In genomic region chr12:91384281-91385017, GRCm38 (mm10) we compare ENCODE assay signal across 8 mouse cellular contexts. TPM values are rescaled to one million over a fixed set of nuclear protein-coding genes. Genes with fewer than 3 reads are reported as not detected.
DNase-seq lines count a peak whose midpoint lies in the region; ATAC-seq lines count a peak whose summit lies in the region.

Cep128 (minus strand) TSS chr12:91384409.
Tshr (plus strand) TSS chr12:91384563.

- WGBS in hindbrain, embryonic 11.5 days, result under 1% methylated on average over 27 of the region's 27 CpGs

- H3K9me3 ChIP-seq in hindbrain, embryonic 11.5 days (ENCODE audit: control insufficient read depth, low read length), result no peaks in the 10 kb centered on the region

- no peaks in the 10 kb centered on the region for H3K27me3 ChIP-seq in hindbrain, embryonic 11.5 days (ENCODE audit: control insufficient read depth, insufficient read depth, low read length)

- no peaks in the 10 kb centered on the region for H3K36me3 ChIP-seq in hindbrain, embryonic 11.5 days (ENCODE audit: control insufficient read depth, insufficient read depth, low read length)

- H3K4me2 ChIP-seq in hindbrain, embryonic 11.5 days (replicated peaks; ENCODE audit: low read depth, low read length), result peak within 1 kb of the TSS; percentile 66

- H3K4me1 ChIP-seq in hindbrain, embryonic 11.5 days (replicated peaks; ENCODE audit: control insufficient read depth, insufficient read depth, low read length), result no peaks in the 10 kb centered on the region

- H3K27ac ChIP-seq in hindbrain, embryonic 11.5 days (ENCODE audit: low read depth, low read length), result no peak within 1 kb of the TSS

- H3K9ac ChIP-seq in hindbrain, embryonic 11.5 days (ENCODE audit: low read depth, low read length), result peak within 1 kb of the TSS; percentile 40

- peak; percentile 97 for DNase-seq in Muller cell, postnatal 12 days (ENCODE audit: inconsistent ontology term)
- peak; percentile 94 for DNase-seq in cerebellum, adult 9-11 months
- peak; percentile 92 to 95 for DNase-seq in frontal cortex, adult 2 months (ENCODE audit: extremely low spot score in 1 of 2, low spot score in 1 of 2)
- peak; percentile 93 for DNase-seq in hindbrain, embryonic 11.5 days (ENCODE audit: low spot score)
- DNase-seq in layer of hippocampus, postnatal 10 days (ENCODE audit: low spot score in 2 of 2), result peak; percentile 86 to 90
- peak; percentile 95 for DNase-seq in lung, postnatal 10 days
- DNase-seq in ovary, postnatal 36 days (ENCODE audit: low spot score), result peak; percentile 86
- peak; percentile 91 for DNase-seq in thymus, postnatal 25 days

- peak; percentile 100 for ATAC-seq in hindbrain, embryonic 11.5 days (ENCODE audit: low FRiP score)

- H3K4me3 ChIP-seq in hindbrain, embryonic 11.5 days (ENCODE audit: low read depth, low read length), result peak within 1 kb of the TSS; percentile 64

RNA-seq across cellular contexts. Expression of gene Cep128, which starts in this region (rescaled TPM):
- polyA plus RNA-seq in frontal cortex, adult 2 months (2012; rRNA removed), result 7.6 and 8.3 TPM in 2 replicates
- 10.5 and 10.7 TPM in 2 replicates for polyA plus RNA-seq in hindbrain, embryonic 11.5 days (2014; fragmentation: Nextera tagmentation; extraction: Ambion mirVana)
- total RNA-seq in layer of hippocampus, postnatal 10 days (2021), result 1 to 10 TPM; 5.7 to 7.8 TPM

RNA-seq across cellular contexts. Expression of gene Tshr, which starts in this region (rescaled TPM):
- 0.34 and 0.38 TPM in 2 replicates for polyA plus RNA-seq in frontal cortex, adult 2 months (2012; rRNA removed)
- polyA plus RNA-seq in hindbrain, embryonic 11.5 days (2014; fragmentation: Nextera tagmentation; extraction: Ambion mirVana), result 0.25 TPM in 1 of 2 replicates, not detected in the other
- total RNA-seq in layer of hippocampus, postnatal 10 days (2021), result under 1 TPM; 0.25 to 0.75 TPM
